Mouse (Mus musculus) thymus, adult 18-20 months (tissue): ENCODE data around the gene Mfsd12.

ENCODE experiments used
- DNase-seq, 2 experiments: peaks; one replicate each; pipeline ENCODE4 v3.0.0; 2022; ENCODE audit warnings: mixed read lengths in 2 of 2

The Mfsd12 gene

DNA sequence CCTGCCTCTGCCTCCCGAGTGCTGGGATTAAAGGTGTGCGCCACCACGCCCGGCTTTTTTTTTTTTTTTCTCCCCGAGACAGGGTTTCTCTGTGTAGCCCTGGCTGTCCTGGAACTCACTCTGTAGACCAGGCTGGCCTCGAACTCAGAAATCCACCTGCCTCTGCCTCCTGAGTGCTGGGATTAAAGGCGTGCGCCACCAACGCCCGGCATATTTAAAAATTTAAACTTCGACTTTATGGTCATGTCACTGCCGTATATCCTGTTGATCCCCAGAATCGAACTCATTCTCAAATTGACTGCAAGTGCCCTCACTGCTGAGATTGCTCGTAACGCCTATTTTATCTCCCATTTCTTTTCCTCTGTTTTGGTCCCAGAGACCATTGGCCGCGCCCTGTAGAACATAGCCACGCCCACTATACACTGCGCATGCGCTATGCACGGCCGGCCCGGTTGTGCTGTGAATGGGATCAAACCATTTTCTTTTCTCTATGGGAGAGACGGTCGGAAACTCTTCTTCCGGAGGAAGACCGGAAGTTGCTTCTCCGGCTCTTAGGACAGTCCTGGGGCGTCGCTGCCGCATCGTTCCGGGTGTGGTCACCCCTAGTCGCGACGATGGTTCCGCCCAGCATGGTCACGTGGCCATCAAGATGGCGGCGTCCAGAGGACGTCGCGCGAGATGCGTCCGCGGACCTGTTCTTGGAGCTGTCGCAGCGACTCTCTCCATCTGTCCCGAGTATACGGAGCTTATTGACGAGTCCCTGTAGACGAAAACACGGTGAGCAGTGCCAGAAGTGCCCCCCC is 26.7 kb downstream of the Mfsd12 start, which contains the start of the genes Dohh and Gm48551:
Gene Dohh, plus strand, starts transcription at position 627 of the 803 bp plus-strand sequence.
Gene Gm48551, plus strand, starts transcription at position 665 of the 803 bp plus-strand sequence.
- peak; percentile 87 to 93 for DNase-seq

DNA sequence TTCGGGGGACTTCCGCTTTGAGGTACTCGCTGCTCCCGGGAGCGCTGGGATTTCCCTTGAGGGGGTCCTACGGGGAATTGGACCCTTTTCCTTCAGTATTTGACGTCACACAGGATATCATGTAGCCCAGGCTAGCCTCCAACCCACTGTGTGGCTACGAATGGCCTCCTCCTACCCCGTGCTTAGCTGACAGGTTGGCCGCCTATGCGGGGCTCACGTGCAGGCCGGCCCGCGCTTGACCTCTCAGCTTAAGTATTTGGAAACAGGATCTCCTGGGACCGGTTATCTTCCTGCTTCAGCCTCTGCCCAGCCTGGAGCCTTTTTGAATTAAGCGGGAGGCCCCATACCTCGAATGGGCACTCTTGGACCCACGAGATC is 27.3 kb downstream of the Mfsd12 start:
- no peak for DNase-seq

DNA sequence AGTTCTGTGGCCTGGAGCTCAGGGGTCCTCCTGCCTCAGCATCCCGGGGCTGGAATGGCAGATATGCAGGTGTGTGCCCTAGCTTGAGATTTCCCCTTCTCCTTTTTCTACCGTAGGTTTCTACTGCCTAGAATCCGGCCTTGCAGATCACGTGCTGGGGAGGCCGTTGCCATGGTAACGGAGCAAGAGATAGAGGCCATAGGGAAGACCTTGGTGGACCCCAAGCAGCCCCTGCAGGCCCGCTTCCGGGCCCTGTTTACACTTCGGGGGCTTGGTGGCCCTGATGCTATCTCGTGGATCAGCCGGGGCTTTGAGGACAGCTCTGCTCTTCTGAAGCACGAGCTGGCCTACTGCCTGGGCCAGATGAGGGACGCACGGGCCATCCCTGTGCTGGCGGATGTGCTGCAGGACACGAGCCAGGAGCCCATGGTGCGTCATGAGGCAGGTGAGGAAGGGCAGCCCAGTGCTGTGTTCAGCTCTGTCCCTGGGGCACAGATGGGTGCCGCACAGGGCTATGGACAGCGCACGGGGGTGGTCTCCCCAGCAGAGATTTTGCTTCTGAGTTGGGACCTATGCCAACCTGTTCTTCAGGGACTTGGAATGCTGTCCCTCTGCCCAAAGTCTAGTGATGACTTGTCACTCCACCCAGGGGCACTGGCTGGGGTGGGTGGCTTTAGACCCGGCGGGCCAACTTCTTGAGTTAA is 28.5 kb downstream of the Mfsd12 start:
- DNase-seq = no peak

DNA sequence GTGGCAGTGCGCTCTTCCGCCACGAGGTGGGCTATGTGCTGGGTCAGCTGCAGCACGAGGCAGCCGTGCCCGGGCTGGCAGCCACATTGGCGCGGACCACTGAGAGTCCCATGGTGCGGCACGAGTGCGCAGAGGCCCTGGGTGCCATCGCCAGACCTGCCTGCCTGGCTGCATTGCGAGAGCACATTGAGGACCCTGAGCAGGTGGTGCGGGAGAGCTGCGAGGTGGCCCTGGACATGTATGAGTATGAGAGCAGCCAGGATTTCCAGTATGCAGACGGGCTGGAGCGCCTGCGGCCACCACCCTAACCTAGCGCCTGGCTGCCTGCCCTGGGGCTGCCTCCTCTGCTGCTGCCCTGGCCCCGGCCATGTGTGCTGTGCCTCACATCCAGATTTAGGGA is 30.4 kb downstream of the Mfsd12 start:
- DNase-seq = no peak

DNA sequence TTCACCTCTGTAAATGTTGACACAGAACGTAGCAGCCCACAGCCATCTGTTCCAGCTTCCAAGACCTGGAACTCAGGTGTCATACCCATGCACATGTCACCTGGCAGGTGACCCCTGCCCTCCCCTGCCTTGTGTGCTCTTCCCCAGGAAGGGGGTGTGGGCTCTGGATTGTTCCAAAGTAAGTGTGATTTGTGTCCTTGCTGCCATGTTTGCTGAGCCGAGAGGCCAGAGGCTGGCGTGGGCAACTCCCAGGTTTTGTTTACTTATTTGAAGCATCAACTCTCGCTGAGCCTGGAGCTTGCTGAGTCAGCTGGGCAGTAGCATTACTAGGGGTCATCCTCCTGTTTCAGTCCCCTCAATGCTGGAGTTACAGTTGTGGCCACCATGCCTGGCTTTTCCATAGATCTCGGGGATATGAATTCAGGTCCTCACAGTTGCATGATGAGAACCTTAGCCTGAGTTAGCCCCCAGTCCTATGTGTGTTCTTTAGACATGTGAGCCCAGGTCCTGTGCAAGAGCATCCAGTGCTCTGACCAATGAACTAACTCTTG is 31.3 kb downstream of the Mfsd12 start, which contains the start of gene Gm48552:
Gene Gm48552, plus strand, starts transcription at position 501 of the 551 bp plus-strand sequence.
- no peak for DNase-seq

DNA sequence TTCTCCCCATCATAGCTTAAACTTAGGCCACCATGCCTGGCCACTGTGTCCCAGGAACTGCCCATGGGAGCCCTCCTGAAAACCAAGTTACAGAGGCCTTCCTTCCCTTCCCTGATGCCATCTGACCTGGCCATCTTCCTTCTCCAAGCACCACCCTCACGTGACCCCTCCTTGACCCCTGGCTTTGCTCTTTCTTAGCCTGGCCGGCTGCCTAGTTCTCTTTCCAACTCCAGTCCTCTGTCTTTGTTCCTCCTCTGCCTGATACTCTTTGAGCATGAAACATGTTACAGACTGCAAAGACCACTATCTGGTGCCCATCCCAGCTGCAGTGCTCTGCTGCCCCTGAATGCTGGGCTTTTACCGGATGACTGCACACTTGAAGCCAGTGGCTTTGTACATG is 32.1 kb downstream of the Mfsd12 start:
- no peak for DNase-seq

DNA sequence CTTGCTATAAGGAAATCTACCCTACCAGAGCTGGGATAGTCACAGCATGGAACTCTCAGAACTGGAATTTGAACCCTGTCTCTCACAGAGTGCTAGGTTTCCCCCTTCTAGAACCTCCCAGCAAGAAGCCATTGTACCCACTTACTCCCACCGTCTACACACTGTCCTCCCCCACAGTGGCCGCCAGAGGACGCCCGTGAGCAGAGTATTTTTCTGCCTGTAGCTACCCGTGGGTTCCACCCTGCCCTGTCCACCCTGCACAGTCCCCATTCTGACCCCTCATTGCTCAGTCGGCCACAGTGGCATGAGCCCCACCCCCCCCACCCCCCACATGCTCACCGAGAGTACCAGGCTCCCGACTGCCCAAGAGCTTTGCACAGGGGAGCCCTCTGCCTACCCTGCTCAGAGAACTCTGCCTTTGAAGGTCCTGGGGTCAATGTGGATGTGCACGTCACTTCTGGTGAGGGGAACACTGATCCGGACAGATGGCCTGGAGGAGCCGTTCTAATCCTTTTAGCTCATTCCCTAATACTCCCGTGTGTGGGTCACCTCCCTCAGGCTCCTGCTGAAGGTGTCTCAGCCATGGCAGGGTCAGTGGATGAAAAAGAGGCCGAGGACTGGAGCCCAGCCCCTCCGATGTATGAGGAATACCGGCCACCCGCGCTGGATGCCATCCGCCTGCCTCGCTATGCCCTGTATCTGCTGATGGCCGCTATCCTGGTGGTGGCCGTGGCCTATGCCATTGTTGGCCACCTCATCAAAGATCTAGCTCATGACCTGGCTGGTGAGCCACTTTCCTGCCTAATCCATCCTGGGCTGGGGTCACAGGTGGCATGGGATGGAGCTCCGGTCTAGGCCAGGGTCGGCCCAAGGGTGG is 32.7 kb downstream of the Mfsd12 start:
- DNase-seq = peak; percentile 46 to 58

DNA sequence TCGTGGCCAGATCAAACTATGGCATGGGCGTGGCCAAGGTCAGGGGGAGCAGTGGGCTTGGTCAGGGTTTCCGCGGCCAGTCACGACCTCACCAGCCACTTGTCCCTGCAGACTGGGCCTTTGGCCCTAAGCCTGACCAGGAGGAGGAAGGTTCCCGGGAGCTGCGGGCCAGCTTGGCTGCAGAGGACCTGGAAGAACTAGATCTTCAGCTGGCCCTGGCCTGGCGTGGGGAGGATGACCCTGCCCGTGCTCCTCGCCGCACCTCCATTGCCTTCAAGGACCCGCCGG is 33.3 kb downstream of the Mfsd12 start:
- no peak for DNase-seq

DNA sequence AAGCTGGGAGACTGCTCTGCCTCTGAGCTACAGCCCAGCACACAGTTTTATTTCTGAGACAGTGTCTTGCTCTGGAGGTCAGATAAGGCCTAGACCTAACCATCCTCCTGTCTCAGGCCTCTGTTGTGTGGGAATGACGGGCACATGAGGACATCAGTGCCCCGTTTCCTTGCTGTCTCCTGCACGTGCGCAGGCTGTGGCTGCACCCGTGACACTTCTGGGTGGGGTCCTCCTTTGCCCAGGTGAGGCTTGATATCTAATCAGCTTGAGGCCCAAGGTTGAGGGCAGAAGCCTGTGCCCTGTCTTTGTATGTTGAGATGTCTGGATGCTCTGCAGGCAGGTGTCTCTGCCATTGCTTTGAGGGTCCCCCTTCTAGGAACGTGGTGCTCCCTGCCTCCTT is 35.0 kb downstream of the Mfsd12 start:
- no peak for DNase-seq

DNA sequence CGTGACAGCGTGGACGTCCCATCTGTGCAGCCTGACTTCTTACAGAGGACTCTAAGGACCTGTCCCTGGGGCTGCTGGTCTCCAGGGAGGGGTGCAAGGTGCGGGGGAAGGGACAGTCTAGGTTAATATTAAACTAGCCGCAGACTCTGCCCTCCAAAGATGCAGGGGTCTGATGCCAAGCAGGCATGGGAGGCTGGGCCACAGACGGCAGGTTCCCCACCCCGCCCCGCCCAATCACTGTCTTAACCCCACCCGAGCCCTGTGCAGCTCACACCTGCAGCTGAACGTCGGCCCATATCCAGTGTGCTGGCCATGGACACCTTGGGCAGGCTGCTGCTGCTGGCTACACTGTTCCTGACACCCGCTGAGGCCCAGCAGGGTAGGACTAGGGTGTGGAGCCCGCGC is 35.5 kb downstream of the Mfsd12 start, which contains the start of gene Smim24:
Gene Smim24, plus strand, starts transcription at position 271 of the 405 bp plus-strand sequence.
- no peak for DNase-seq

DNA sequence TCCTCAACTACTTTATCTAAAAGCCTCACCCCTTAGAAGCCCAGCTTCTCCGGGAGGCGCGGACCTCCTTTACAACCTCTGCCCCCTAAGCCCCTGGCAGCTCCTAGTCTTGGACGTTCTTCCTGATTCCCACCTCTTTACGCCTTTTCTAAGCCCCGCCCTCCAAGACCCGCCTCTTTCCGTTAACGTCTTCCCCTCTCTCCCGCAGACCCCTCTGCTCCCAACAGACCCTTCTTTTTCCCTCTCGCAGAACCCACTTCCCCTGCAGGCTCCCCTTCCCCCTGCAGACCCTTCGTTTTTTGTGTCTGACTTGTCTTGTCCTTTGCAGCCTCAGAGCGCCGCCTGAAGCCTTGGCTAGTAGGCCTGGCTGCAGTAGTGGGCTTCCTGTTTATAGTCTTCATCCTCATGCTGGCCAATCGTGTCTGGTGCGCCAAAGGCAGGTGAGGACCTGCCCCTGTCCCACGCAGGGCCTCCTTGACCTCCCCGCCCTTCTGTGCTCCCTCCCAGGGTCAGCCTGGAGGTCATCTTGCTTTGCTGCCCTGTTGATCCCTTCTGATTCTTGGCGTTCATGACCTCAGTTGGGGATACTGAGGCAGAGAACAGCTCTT is 36.3 kb downstream of the Mfsd12 start:
- peak; percentile 58 to 68 for DNase-seq

DNA sequence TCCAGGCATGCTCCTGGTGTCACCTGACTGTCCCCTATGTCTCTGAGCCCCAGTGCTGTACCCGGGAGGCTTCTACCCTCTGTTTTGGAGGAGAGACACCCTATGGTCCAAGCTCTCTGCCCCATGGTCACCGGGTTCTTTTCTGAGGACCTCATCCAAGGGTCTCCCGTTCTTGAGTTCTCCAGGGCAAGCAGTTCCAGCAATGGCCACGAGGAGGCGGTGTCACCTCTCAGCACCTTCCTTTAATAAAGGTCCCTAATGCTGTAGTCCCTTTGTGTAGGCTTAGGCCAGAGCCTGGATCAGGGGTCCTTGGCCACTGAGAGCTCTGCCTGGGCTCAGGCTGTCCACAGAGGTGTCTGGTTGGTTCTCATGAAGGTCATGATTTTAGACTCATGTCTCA is 37.8 kb downstream of the Mfsd12 start:
- no peak for DNase-seq

DNA sequence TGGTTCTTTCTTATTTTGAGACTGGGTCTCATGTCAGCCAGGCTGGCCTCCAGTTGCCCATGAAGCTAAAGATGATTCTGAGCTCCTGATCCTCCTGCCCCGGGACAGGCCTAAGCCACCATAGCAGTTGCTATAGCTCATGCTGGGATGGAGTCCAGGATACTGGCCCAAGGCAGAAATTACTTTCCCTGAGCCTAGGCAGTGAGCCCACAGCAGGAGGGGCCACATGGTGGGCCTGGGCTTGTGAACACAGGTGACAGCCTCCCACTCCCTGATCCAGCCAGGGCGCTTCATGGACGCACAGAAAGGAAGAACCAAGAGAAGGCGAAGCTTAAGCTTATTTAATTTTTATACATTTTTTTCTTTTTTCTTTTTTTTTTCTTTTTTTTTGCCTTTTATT is 38.6 kb downstream of the Mfsd12 start:
- no peak for DNase-seq

DNA sequence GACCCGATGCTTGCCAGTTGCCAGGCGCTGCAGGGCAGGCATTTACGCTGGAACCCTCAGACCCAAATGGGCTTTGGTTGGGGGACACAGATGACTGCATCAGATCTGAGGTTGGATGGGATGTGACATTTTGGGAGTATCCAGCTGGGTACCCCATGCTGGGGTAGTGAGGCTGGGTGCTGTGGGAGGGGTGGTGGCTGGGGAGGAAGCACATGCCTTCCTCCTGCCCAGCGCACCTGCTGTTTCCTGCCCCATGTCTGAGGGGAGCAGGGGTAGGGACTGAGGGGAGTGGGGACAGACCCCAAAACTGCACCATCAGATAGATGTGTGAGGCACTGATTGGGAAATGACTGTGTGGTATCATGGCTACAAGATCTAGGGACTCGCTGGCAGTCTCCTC is 39.5 kb downstream of the Mfsd12 start:
- no peak for DNase-seq

DNA sequence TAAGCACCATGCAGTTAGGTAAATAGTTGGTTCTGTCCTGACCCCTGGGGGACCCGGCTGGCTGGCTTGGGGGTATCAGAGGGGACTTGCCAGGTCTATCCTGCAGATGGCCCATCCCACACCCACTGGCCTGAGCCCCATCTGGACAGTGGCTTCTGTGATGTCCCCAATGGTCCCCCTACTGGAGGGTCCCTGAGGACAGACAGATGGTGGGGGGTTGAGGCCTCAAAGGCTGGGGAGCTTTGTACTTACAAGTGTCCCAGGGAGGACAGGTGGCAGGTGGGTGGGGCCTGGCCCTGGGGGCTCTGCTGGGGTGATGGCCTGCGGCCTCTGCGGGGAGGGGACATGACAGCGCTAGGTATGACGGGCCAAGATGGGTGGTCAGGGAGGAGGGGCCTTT is 42.0 kb downstream of the Mfsd12 start:
- DNase-seq = no peak

DNA sequence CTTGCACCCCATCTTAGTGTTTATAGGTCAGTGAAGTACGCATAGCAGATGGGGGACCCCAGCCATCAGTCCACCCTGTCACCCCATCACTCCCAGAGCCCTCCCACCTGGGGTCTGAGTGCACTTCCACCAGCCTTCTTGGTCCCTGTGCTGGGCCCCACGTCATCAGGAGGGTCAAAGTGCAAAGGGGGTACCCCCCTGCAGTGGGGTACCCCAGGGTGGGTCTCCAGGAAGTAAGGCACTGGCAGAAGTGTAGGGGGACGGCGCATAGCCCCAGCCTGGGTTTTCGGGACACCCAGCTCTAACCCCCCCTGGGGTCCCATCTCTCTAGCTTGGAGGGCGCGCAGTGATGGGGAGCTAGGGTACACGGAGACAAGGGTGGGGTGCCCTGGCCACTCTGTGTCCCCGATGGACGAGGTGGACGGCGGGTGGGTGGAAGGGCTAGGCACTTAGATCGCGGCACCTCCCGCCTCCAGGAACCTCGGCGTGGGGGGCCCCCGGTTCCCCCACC is 42.6 kb downstream of the Mfsd12 start:
- no peak for DNase-seq

DNA sequence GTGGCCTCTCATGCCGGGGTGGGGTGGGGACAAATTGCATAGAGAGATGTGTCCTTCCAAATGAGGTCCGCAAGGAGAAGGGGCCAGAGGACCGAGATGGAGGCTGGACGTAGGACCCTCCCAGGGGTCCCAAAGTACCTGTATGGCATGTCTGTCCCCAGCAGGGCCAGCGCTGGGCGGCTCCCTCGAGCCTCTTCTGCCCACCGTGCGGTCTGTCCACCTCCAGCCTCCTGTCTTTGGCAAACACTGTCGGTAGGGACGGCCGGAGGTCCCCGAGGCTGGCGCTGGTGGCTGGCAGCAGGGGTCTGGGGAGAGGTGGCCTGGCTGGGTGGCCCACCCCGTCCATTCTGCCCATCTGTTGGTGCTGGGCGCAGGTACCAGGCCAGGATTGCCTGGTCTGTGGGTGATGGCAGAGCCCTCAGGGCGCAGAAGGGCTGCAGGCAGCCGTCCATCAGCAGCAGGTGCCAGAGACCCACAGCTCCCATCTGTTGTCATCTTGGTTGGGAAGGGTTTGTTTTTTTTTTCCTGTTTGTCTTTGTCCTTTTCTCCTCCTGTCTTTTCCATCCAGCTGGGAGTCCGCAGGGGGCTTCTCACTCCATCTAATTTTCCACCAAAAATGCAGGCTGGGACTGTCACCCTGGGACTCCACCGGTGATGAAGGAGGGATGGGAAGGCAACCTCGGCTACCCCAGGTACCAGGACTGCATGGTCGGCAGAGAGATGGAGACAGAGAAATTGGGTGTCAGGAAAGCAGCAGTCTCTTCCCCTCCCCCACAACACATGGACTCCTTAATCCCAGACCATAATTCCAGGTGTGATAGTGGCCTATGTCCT is 43.3 kb downstream of the Mfsd12 start:
- DNase-seq = no peak

DNA sequence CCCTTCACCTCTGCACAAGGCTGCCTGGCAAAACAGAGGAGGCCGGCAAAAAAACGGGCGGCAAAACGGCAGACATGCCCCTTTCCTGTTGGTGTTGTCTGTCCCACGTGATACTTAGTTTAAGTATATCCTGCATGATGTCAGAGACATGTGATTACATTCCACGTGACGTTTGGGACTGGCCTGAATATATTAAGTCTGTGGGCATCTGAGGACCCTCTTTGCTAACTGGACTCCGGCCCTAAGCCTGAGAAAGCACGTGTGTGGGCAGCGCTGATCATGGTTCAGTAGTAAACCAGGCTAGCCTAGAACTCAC is 43.9 kb downstream of the Mfsd12 start:
- DNase-seq = no peak

DNA sequence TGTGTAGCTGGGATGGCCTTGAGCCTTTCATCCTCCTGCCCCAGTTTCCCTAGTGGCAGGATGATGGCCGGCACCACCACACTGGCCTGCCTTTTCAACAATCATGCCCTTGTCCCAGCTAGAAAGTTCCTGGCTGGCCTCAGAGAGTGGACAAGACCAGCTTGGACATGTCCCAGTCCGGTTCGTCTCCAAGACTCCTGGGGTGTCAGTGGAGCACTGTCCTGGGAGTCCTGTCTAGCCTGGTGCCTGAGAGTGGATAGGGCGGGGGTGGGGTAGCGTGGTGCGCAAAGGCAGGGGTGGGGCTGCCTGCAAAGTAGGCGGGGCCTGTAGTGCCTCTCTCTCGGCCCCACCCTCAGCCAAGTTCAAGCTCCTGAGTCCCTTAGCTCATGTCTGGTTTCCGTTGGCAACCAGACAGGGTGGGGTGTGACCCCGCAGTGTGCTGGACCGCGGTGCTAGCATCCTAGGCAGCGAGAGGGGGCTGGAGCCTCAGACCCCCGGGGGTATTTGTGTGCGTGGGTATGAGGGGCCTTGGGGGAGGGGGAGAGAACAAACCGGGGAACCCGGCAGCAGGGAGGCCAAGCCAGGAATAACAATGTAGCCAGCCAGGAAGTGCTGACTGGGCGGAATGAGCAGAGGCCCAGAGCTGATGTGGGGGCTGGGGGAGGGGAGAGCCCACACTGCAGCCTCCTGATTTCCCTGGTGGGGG is 44.4 kb downstream of the Mfsd12 start:
- DNase-seq = no peak

DNA sequence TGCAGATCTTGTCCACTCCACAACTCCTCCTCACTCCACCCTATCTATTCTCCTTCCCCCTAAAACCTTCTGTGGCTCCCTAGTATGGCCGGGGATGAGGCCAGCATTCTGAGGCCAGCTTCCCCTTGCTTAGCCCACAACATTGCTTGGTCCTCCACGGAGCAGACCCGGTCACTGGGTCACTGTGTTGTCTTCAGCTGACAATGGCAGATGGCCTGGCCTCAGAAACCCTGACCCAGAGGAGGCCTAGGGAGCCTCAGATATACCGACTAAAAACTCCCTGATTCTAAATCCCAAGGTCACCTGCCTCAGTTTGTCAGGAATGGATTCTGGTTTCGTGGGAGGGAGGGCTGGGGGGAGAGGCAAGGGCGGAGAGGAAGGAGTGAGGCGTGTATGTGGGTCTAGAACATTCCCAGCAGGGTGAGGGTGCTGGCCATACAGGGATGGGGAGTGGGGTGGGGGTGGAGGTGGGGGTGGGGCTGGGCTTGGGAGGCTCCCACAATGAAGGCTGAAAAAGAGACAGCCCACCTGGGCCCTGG is 45.0 kb downstream of the Mfsd12 start:
- no peak for DNase-seq

DNA sequence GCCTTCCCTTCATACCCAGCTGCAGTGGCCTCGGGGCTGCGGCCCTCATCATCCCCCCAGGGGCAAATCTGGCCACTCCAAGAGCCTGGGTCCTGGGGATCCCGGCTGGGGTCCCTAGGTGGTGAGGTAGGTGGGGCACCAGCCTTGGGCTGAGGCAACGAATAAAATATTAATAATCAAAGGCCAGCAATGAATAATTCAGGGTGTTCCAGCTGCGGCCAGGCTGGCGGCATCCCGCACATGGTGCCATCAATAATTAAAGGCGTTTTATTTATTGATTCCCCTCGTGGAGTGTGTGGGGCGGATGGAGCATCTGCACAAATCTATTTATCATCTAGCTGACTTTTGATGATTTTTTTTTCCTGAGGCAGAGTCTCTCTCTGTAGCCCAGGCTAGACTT is 46.2 kb downstream of the Mfsd12 start:
- no peak for DNase-seq
